Mouse (Mus musculus): ENCODE results near the gene Trim27. TPM values are rescaled to one million over a fixed set of nuclear protein-coding genes. Genes with fewer than 3 reads are reported as not detected.

Gene Trim27
- total RNA-seq, 2 experiments from 2014 or later: 43.6 to 50.7 TPM

GRCm38 (mm10) chr13:21171600-21172150, 7.6 kb upstream of the Trim27 start:
- DNase-seq (ENCODE audit: low spot score in 2 of 2): peak in 1 of 2 experiments; percentile 43

GRCm38 (mm10) chr13:21172241-21173027, 6.8 kb upstream of the Trim27 start:
- DNase-seq (ENCODE audit: low spot score in 2 of 2): peak; percentile 64 to 75

DNA sequence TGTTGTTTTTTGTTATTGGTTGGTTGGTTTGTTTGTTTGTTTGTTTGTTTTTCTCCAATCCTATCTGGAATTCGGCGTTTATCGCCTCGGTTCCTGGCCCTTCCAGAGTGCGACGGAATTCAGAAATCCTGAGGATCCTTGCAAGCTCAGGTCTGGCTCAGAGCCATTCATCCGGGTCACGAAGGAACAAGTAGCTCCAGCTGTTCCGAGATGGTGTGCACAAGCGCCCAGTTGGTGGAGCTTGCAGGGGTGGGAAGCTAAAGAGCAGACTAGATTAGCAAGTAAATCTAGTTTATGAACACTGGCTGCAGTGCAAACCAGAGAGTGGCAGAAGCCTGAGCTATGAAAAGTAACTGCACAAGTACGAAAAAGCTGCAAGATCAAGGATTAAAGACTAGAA, 6.2 kb upstream of the Trim27 start:
- peak; percentile 74 to 75 for DNase-seq (ENCODE audit: low spot score in 2 of 2)

- DNase-seq (ENCODE audit: low spot score in 2 of 2): no peak
Measured at GRCm38 (mm10) chr13:21176733-21177132, 2.5 kb upstream of the Trim27 start.

DNA sequence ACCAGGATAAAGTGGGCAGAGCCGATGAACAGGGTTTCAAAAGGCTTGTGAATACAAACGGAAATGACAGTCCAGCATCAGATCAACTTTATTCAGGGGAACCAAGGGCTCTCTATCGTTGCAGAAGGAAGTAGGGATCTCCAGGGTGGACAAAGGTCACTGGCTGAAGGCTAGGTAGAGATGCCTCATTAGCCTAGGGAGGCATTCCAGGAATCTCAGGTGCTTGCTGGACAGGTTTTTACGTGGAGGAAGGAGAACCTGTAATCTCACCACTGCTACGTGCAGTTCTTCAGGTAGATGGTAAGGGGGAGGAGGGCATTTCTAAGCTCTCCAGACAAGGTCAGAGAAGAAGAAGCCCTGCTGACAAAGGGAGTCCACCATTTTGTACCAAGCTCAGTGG, 1.6 kb upstream of the Trim27 start:
- DNase-seq (ENCODE audit: low spot score in 2 of 2): no peak

DNA sequence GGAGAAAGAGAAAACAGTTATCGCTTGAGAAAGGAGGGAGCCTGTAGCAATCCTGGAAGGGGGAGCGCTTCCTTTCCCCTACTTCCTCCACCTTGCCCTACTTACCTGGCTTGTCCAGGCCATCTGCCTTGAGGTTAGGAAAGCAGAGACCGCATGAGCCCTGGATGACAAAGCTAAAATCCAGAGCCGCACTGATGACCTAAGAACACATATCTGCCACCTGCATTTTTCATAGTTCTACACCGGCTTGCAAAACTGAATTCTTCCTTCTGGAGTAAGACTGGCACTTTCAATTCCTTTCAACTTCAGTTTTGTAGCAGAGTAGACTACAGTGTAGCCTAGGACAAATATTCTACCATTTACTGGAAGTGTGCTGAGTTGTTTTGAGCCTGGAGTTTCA, 881 bp upstream of the Trim27 start:
- no peak for DNase-seq (ENCODE audit: low spot score in 2 of 2)

- peak; percentile 80 to 88 for DNase-seq (ENCODE audit: low spot score in 2 of 2)
Measured at GRCm38 (mm10) chr13:21179724-21180550, 692 bp downstream of the Trim27 start.

DNA sequence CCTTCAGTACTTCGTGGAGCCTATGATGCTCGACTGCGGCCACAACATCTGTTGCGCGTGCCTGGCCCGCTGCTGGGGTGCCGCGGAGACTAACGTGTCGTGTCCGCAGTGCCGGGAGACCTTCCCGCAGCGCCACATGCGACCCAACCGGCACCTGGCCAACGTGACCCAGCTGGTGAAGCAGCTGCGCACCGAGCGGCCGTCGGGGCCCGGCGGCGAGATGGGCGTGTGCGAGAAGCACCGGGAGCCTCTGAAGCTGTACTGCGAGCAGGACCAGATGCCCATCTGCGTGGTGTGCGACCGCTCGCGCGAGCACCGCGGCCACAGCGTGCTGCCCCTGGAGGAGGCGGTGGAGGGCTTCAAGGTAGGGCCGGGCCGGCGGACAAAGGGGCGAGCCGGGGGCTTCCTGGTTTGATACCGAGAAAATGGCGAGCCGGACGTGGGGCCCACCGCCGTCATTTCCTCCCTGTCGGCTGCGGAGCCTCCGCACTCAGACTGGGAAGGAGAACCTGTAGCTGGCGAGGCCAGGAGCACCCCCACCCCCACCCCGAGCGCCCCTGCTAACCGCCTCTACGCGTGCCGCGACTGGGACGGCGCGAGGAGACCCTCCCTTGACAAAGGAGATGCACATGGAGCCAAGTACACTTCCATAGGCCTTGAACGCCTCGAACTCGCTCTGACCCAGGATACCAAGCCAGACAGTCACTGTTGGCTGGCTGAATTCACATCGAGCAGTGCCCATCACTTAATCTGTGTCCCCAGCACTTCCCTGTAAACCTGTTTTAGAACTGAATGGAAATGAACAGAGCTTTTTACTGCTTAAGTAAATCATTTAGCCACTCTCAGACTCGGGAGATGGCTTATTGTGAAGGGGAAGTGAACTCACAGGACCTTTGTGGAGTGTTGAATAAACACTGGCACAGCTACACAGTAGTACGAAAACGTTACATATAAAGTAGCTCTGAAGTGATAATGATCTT, 1.6 kb downstream of the Trim27 start:
- peak; percentile 61 to 69 for DNase-seq (ENCODE audit: low spot score in 2 of 2)

DNA sequence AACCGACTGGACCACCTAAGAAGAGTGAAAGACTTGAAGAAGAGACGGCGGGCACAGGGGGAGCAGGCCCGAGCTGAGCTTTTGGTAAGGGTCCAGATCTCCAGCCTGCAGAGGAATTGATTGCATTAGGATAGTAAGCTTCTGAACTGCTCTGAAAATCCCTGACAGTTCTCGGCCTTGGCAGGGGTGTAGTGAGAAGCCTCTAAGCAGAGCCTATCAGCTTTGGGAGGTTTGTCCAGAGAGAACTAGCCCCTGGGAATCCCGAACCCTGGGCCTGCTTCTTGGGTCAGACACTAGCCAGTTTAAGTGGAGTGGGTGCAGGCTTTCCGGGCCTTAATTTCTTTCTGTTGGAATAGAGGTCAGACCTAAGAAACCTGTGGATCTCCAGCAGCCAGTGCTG, 2.8 kb downstream of the Trim27 start:
- DNase-seq (ENCODE audit: low spot score in 2 of 2): no peak

DNA sequence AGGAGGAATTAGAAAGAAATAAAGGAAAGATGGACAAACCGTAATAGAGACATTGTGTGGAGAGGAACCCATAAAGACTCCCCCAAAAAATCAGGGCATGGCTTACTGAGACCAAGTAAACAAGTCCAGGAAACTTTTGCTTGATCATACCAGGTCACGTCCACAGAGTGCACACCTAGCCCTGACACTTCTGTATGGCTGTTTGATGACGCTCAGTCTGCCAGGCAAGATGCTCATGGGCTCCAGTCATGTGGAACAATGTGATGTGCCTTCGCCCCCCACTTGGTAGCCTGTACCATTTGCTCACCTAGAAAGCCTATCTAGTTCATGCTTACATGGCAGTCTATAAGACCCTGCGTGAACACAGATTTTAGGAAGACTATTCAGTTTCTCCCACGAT, 3.8 kb downstream of the Trim27 start:
- no peak for DNase-seq (ENCODE audit: low spot score in 2 of 2)

DNA sequence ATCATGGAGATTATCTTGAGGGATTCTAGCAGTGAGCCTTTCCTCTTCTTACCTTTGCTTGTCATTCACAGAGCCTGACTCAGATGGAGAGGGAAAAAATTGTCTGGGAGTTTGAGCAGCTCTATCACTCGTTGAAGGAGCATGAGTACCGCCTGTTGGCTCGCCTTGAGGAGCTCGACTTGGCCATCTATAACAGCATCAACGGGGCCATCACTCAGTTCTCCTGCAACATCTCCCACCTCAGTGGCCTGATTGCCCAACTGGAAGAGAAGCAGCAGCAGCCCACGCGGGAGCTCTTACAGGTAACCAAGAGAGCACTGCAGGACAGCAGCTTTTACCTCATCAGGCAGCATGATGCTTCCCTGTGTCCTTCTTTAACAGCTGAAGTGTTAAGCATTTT, 4.4 kb downstream of the Trim27 start:
- DNase-seq (ENCODE audit: low spot score in 2 of 2): no peak

GRCm38 (mm10) chr13:21185521-21185920, 6.3 kb downstream of the Trim27 start:
- DNase-seq (ENCODE audit: low spot score in 2 of 2): no peak

DNA sequence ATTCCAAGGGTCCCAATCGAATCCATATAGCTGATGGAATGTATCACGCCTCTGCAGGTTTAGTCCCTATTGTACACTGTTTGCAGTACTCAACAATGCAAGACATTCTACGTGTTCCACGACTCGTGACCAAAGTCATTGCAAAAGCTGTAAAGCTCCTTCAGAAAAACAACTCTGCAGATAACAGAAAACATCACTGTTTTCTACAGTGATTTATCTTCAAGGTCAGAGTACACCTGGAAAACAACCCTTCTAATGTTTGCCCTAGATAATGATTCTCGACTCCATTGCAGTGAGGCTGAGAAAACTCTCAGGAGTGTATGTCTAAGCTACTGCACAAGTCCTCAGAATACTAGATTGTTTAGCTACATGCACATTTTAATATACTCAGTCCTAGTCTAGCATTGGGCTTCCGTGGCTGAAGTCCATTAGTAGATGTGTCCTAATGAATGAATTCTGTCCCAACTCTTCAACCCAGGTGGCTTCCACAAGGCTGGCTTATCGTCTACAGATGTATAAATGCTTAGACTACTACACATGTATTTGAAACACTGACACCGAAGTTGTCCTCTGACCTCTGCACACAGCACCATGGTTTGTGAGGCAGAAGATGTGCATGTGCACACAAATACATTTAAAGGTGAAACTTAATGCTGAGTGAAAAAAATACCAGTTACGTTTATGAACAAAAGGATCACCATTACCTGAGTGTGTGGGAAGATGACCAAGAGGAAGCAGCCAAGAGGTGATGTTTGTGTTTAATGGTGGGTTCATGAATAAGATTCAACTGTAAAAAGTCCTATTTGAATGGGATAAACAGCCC, 16.4 kb downstream of the Trim27 start:
- DNase-seq (ENCODE audit: low spot score in 2 of 2): no peak

DNA sequence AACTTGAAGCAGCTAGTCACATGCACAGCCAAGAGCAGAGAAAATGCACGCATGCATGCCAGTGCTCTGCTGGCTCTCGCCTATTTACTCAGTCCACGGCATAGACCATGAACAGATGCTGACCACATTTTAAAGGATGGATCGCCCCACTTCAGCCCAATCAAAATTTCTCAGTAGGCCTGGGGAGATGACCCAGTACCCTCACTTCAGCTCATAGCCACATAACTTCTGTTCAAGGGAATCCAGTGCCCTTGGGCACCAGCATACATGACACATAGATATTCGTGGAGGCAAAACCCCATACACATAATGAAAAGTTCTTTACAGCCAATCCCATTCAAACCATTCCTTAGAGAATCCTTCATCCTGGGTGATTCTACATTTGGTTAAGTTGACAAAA, 18.5 kb downstream of the Trim27 start:
- DNase-seq (ENCODE audit: low spot score in 2 of 2): no peak

- no peak for DNase-seq (ENCODE audit: low spot score in 2 of 2)
Measured at GRCm38 (mm10) chr13:21198313-21198712, 19.1 kb downstream of the Trim27 start.

GRCm38 (mm10) chr13:21199046-21200028, 20.1 kb downstream of the Trim27 start:
- DNase-seq (ENCODE audit: low spot score in 2 of 2): peak in 1 of 2 experiments; percentile 28

DNA sequence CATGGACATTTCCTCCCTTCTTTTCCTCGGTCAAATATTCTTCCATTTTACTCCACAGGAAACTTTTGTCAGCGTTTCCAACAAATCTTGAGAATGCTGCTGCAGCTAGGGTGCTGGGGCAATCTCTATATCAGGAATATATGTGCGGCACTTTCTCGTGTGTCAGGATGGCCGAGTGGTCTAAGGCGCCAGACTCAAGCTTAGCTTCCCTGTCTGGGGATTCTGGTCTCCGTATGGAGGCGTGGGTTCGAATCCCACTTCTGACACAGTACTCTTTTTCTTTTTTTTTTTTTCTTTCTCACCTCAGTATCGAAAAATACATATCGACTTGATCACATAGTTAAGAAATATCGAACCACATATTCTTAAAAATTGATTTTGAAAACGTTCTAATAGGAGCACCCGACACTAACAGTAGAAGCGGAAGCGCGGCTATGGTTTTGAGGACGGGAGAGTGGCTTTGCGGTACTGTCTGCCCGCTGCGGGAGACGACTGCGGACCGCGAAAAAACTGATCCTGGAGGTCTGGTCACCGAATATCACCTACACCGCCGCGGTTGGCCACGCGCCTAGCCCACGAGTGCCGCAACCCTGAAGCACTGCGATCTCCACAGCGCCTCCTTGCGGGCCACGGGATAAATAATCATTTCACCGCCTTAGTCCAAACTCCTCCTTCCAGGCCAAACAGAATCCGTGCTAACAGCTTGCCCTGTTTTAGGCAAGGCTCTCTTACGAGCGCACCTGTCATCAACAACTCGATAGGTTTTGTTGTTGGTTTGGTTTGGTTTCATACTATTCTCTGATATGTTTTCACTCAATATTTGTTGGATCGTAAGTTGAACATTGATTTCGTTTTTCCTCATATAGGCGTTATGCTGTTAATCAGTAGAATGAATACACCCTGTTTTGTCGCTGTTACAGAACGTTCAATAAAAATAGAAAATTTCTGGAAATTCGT, 21.1 kb downstream of the Trim27 start:
- DNase-seq (ENCODE audit: low spot score in 2 of 2): peak; percentile 97

Data from layer of hippocampus, postnatal 10 days (tissue).